Mouse (Mus musculus) thymus, postnatal 14 days (tissue): ENCODE results near the gene Ldb2.

ENCODE experiments used
- DNase-seq: peaks from one replicate; pipeline ENCODE4 v3.0.0; 2021

The Ldb2 gene

DNA sequence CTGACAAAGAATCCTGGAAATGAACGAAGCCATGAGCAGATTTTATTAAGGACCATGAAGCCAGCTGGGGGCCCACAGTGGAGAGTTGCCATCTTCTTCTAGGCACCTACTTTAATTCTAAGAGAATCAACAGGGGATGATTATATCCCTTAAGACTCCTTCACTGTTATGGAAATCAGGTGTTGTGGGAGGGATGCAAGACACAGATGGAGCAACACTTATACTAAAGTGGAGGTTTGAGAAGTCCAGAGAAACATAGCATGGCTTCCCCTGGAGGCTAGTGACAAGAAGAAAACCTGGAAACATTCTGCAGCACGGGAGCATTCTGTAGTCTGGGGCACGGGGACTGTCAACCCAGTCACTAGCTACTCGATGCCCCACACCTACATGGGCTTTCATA, 85.0 kb downstream of the Ldb2 start:
- DNase-seq, result no peak

- DNase-seq, result no peak
Observed at GRCm38 (mm10) chr5:44713181-44713789, 86.2 kb downstream of the Ldb2 start.

DNA sequence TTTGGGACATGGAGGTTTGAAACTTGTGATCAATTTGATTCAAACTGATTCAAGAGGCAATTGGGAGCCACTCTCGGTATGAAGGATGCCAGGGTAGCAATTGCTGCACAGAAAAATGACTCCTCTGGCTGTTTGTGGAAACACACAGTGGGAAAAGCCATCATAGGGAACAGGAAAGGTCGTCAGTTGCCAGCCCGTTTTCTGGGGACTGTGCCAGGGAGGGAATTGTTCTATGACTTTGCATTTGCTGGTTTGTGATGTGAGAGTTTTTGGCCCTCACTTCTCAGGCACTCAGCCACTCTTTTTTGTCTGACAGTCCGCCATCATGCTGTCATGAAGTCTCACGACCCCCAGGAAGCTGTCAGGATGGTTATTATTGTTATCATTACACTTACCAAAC, 88.3 kb downstream of the Ldb2 start:
- DNase-seq, result no peak

DNA sequence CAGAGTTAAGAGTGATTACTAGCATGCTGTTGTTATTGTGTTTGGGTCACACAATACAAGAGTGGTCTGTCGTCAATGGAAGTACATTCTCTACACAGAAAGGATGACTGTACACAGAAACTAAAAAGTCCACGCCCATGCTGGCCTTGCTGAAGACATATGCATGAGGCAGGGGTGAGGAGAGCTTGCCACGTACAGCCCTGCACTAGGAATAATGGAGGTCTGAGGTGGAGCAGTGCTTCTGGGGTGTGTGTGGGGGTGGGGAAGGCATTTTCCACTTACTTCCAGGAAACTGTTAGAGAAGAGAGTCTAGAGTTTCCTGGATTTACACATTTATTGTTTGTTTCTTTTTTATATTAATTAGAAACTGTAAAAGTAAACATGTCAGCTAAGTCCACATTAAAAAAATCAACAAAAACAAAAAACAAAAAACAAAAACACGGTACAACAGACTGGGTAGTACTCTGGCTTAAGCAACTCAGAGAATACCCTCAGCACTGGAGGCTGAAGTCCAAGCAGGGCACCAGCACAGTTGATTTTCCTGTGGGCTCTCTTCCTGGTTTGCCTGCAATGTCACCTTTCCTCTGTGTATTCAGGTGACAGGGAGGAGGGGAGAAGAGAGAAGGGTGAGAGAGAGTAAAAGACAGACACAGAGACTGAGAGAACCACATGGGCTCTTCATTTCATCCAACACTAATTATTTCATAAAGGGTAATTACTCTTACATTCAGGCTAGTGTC, 89.2 kb downstream of the Ldb2 start:
- DNase-seq, result no peak

DNA sequence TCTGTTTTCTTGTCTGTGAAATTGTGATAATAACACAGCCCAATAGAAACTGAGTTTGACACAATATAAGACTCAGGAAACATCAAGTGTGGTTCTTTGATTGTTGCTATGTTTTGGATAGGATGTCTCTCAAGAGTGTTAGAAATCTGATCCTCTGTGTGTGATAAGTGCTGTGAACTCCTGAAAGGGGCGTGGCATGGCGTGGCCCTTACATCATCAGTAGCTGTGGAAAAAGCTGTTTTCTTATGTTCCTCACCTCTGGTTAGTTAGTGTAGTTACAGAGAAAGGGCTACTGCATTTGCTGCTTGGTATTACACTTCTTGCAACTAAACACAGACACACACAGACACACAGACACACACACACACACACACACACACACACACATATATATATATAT, 90.2 kb downstream of the Ldb2 start:
- no peak for DNase-seq

DNA sequence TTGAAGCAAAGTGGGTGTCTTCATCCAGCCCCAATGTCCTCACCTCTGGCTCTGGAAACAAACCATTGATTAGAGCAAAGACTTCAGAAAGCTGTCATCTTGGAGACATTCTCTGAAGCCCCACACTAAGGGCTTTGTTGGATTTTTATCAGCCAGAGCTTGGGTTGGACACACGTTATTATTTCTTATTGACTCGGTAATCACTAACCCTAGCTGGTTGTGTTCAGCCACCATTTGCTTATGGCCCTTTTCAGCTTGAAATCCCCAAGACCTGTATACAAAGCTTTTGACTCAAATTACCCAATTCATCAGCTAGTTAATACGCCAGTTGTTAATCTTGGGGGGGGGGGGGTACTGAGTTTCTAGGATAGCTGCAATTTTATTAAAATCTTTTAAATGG, 91.5 kb downstream of the Ldb2 start:
- no peak for DNase-seq

- no peak for DNase-seq
Observed at GRCm38 (mm10) chr5:44706997-44707698, 92.3 kb downstream of the Ldb2 start.

GRCm38 (mm10) chr5:44697993-44698392, 101.5 kb downstream of the Ldb2 start:
- DNase-seq, result no peak

DNA sequence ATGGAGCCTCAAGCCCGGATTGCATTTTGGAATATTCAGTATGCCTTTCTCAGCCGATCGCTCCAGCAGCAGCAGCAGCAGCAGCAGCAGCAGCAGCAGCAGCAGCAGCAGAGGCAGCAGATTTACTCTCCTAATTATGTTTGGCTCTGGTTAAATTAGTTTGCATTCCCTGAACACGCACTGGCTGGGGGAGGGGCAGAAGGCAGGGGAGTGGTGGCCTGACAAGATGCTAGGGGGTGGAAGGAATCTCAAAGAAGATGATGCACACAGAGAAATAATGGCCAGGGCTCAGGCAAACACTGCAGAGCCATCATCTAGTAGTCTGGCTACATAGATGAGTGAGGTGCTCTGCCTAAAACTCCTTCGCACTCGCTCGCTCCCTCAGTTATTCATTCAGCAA, 102.9 kb downstream of the Ldb2 start:
- no peak for DNase-seq

GRCm38 (mm10) chr5:44693674-44694073, 105.8 kb downstream of the Ldb2 start:
- DNase-seq, result no peak

DNA sequence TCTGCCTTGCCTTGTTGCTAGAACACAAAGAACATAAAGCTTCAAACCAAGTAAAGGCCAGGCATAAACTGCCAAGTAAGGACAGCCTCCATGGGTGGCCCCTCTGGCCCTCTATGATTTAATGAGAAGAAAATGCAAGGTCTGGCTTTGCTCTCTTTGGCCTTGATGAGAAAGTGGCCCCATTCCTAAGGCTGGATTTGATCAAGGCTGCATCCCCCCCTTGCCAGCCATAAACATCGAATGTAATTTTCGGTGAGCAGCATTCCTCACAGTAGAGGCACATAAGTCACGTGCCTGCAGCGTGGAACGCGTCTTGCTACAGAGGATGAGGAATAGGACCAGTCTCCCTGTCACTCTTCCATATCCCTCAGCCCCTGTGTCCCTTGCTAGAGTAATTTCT, 113.1 kb downstream of the Ldb2 start:
- no peak for DNase-seq

- DNase-seq, result no peak
Observed at GRCm38 (mm10) chr5:44681054-44681638, 118.3 kb downstream of the Ldb2 start.

DNA sequence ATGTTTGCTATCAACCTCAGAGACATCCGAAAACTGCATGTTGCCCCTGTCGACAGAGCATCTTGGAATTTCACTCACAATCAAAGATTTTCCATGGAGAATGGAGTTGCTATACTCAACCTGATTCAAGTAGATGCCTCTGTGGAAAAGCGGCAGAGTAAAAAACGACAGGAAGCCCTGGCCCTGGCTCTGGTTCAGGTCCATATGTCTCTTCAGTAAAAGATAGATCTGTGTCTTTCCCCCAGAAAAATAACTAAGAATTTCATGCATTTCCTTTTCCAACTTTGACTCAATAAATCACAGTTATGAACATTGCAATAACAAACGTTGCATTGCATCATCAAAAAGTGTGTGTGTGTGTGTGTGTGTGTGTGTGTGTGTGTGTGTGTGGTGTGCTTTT, 121.7 kb downstream of the Ldb2 start:
- no peak for DNase-seq

GRCm38 (mm10) chr5:44676145-44676754, 123.2 kb downstream of the Ldb2 start:
- DNase-seq, result no peak

DNA sequence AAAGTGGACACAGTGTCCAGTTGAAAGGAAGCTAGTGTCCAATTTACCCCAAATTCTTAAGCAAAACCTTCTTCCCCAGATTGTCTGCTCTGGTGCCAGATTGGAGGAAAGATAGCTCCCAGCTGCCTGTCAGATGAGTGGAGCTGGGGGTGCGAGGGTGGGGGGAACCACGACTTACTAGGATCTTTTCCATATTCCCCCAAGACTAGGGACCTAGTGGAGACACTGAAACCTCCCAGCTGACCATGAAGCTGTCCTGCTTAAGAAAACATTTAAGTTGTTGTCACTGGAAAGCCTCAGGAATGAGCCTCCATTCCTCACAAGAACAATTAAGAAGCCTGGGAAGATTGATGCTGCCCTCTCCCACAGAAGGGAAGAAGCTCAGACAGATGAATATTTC, 129.1 kb downstream of the Ldb2 start:
- DNase-seq, result no peak

DNA sequence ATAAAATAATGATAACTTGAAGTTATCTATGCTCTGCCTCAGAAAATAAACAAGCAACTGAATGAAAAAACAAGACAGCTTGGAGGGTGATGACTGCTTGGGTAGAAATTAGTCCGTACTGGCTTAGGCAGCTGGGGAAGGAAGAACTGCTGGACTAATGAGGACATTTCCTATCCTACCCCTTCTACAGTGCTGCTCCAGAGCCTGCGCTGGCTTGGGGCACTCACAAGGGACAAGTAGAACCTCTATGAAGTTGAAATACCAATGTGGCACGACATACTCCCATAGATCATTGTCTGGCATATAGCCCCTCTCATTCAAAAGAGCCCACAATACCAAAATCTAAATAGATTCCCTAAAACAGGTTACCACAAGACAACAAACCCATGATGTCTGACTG, 131.6 kb downstream of the Ldb2 start:
- DNase-seq, result no peak

GRCm38 (mm10) chr5:44667383-44667782, 132.1 kb downstream of the Ldb2 start:
- DNase-seq, result no peak

GRCm38 (mm10) chr5:44659651-44660050, 139.8 kb downstream of the Ldb2 start:
- no peak for DNase-seq

DNA sequence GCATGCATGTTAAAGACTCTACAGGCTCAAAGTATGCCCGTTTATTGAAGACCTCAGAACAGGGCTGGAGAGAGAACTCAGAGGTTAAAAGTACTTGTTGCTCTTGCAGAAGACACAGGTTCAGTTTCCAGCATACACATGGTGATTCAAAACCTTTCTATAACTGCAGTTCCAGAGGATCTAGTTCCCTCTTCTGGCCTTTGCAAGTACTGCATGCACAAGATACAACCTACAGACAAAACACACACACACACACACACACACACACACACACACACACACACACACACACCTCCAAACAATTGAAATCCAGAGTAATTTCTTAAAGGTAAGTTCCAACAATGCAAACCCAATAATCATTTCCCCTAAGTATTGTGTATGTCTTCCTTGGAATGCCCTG, 142.8 kb downstream of the Ldb2 start:
- DNase-seq, result no peak

- no peak for DNase-seq
Observed at GRCm38 (mm10) chr5:44654403-44654802, 145.1 kb downstream of the Ldb2 start.

- no peak for DNase-seq
Observed at GRCm38 (mm10) chr5:44646842-44647190, 152.7 kb downstream of the Ldb2 start.

DNA sequence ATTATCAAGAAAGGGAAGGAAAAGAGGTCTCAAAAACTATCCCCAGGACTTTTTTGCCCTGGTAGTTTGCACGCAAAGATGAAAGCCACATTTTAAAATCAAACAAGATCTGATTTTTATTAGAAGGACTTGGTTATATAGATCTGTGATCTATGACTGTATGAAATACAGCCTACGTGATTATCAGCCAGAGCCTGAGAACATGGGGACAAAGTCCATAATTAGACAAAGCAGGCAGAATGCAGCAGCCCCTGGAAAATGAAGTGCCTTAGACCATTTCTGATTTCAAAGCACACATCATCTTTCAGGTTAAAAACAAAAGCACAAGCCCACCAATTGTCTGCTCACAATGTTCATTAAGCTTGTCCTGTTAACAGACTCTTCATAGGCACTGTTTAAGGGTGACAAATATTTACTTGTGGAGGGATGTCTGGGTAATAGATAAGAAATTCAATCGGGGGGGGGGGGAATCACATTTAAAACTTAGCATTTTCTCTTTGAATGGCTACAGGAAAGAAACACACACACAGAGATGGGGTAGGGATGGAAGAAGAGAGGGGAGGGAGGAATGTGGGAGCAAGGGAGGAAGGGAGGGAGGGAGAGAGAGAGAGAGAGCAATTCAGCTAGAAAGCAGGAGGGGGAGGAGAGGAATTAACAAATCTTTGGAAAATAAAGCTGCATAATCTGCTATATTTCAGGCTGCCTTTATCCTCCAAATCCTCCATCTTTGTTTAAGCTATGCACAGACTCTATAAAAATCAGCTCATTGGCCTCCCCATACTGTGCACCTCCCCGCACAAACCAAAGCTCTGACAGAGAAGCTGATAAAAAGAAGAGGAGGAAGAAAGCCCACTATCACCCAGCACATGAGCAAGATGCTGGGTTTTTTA, 153.3 kb downstream of the Ldb2 start:
- no peak for DNase-seq

DNA sequence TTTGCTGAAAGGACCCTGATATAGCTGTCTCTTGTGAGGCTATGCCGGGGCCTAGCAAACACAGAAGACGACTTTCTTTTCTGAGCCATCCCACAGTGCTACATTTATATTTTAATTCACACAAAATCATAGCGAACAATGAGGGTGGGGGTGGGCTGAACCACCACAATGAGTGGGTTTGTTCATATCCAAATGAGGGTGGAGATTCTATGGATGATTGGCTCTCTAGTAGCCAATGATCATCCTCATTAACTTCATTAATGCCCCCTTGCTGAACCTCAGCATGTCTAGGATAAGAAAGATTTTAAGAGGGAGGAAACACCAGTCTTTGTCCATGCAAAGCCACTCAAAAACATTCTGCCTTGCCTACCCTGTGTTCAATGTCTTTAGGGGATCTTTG, 156.4 kb downstream of the Ldb2 start:
- no peak for DNase-seq
